Mouse (Mus musculus) embryo, embryonic 11.5 days (tissue): ENCODE results near the gene Zfp108.
"Not testable (repeated sequence)": the region's sequence is repeated elsewhere in the genome, so short reads cannot be mapped to it uniquely, and the experiment has no call there.

ENCODE experiments used
- DNase-seq: peaks from one replicate; pipeline ENCODE4 v3.0.0-alpha.2; 2012; ENCODE audit warnings: low read depth, low spot score

The Zfp108 gene

GRCm38 (mm10) chr7:24254633-24255474, at the start of gene Zfp108:
Gene Zfp108, plus strand, starts transcription at chr7:24254794.
- DNase-seq, result peak; percentile 73

GRCm38 (mm10) chr7:24207488-24208261, 46.9 kb upstream of the Zfp108 start:
- DNase-seq, result peak; percentile 68

GRCm38 (mm10) chr7:24208282-24208886, 46.2 kb upstream of the Zfp108 start:
- no peak for DNase-seq

GRCm38 (mm10) chr7:24210296-24210695, 44.3 kb upstream of the Zfp108 start:
- DNase-seq, result no peak

- DNase-seq, result no peak
Measured at GRCm38 (mm10) chr7:24211343-24211742, 43.3 kb upstream of the Zfp108 start, which contains the start of gene Zfp111. Gene Zfp111, minus strand, starts transcription at chr7:24211443.

- DNase-seq, result peak; percentile 51
Measured at GRCm38 (mm10) chr7:24237040-24237791, 17.4 kb upstream of the Zfp108 start, which contains the start of gene Zfp109. Gene Zfp109, minus strand, starts transcription at chr7:24237560.

- DNase-seq, result no peak
Measured at GRCm38 (mm10) chr7:24253779-24254615, 597 bp upstream of the Zfp108 start.

GRCm38 (mm10) chr7:24259306-24259999, 4.9 kb downstream of the Zfp108 start:
- DNase-seq, result no peak

GRCm38 (mm10) chr7:24260000-24260312, 5.4 kb downstream of the Zfp108 start:
- no peak for DNase-seq

GRCm38 (mm10) chr7:24268176-24269155, 13.9 kb downstream of the Zfp108 start:
- DNase-seq, result no peak

GRCm38 (mm10) chr7:24269256-24269655, 14.7 kb downstream of the Zfp108 start:
- DNase-seq, result no peak

GRCm38 (mm10) chr7:24269667-24270287, 15.2 kb downstream of the Zfp108 start:
- DNase-seq, result no peak

GRCm38 (mm10) chr7:24270288-24270672, 15.7 kb downstream of the Zfp108 start, which contains the start of gene Zfp93:
Gene Zfp93, plus strand, starts transcription at chr7:24270420.
- DNase-seq, result peak; percentile 79

GRCm38 (mm10) chr7:24271191-24271590, 16.6 kb downstream of the Zfp108 start:
- DNase-seq, result no peak

- DNase-seq, result no peak
Measured at GRCm38 (mm10) chr7:24274456-24274855, 19.9 kb downstream of the Zfp108 start.

GRCm38 (mm10) chr7:24278771-24279170, 24.2 kb downstream of the Zfp108 start:
- DNase-seq, result not testable (repeated sequence)

GRCm38 (mm10) chr7:24280031-24280857, 25.6 kb downstream of the Zfp108 start:
- no peak for DNase-seq

GRCm38 (mm10) chr7:24280858-24281145, 26.2 kb downstream of the Zfp108 start:
- DNase-seq, result no peak
